Mouse (Mus musculus) brain, embryonic 14.5 days (tissue): ENCODE data around the gene Erc1.

Experiments
- CTCF ChIP-seq: fragments of 200-500 bp; IDR thresholded peaks from 2 replicates; pipeline ENCODE4 v1.5.1; 2012; ENCODE audit warnings: inconsistent platforms, mild to moderate bottlenecking, moderate library complexity, borderline replicate concordance; ENCODE audit not compliant: insufficient read depth, insufficient read length; ENCODE audit errors: extremely low read depth
- POLR2A ChIP-seq: fragments of 200-500 bp; IDR thresholded peaks from 2 replicates; pipeline ENCODE4 v1.6.1; 2012; ENCODE audit warnings: mild to moderate bottlenecking, inconsistent platforms, borderline replicate concordance; ENCODE audit not compliant: poor library complexity, insufficient read depth, insufficient read length, severe bottlenecking; ENCODE audit errors: extremely low read depth

- TF ChIP-seq POLR2A (no peak), CTCF (no peak)
Observed at GRCm38 (mm10) chr6:119601379-119601778, 246.6 kb downstream of the Erc1 start.
